Mouse (Mus musculus): ENCODE results near the gene Lhfp.

DNA sequence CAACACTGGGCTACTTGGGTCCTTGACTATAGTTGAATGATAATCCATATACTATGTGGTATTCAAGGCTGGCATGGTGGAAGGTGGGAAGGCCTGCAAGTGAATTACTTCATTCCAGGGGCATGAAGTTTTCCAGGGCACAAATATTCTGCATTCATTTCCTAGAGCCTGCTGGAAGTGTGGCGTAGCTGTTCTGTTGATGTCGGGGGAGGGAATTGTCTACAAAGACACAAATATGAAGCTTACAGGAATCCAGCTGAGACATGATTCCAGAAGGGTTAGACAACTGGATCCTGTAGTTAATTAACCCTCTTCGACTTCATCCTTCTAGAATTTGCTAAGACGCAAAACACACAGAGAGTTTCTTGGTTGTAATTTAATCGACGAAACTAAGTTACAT lies 60.4 kb downstream of the Lhfp start:
- TF ChIP-seq CTCF (IDR thresholded peaks at IDR 0.05; ENCODE audit: low read depth, low read length) (no peak), GATA2 (IDR thresholded peaks at IDR 0.05; ENCODE audit: borderline replicate concordance, low read depth, low read length) (no peak)

All from G1E (cell line).